Mouse (Mus musculus) erythroblast, embryonic 14.5 days (primary cell): Measurements from ENCODE around the gene Apoc4.

Experiments
- GATA1 ChIP-seq: IDR thresholded peaks from 2 replicates; pipeline ENCODE4 v1.6.1; 2012; ENCODE audit warnings: low read length, inconsistent platforms, mixed read lengths
- TAL1 ChIP-seq: IDR thresholded peaks from 3 replicates; pipeline ENCODE4 v1.6.1; 2012; ENCODE audit warnings: low read length, inconsistent platforms, mixed read lengths

DNA sequence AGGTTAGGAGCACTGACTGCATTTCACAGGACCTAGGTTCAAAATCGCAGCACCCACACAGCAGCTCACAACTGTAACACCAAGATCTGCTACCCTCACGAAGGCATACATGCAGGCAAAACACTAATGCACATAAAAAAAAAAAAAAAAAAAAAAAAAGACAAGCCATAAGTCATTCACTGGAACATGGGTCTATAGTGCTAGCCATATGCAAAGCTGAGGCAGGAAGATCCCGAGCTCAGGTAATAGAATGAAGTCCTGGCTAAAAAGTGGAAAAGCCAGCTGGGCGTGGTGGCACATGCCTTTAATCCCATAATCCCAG, 18.5 kb upstream of the Apoc4 start:
- TF ChIP-seq GATA1 = no peak
- TF ChIP-seq TAL1 = no peak
